Mouse (Mus musculus): ENCODE results near the gene R3hdml. TPM values are rescaled to one million over a fixed set of nuclear protein-coding genes. Genes with fewer than 3 reads are reported as not detected.
A peak's percentile ranks its signal among the peaks of the same experiment; 100 is the strongest.

Gene R3hdml
- total RNA-seq, 4 experiments from 2014 or later, result not detected

GRCm38 (mm10) chr2:163472466-163472851 is 19.7 kb upstream of the R3hdml start, which contains the start of gene Fitm2:
Gene Fitm2, minus strand, starts transcription at chr2:163472629.
- peak; percentile 93 for DNase-seq (ENCODE audit: low spot score)

DNA sequence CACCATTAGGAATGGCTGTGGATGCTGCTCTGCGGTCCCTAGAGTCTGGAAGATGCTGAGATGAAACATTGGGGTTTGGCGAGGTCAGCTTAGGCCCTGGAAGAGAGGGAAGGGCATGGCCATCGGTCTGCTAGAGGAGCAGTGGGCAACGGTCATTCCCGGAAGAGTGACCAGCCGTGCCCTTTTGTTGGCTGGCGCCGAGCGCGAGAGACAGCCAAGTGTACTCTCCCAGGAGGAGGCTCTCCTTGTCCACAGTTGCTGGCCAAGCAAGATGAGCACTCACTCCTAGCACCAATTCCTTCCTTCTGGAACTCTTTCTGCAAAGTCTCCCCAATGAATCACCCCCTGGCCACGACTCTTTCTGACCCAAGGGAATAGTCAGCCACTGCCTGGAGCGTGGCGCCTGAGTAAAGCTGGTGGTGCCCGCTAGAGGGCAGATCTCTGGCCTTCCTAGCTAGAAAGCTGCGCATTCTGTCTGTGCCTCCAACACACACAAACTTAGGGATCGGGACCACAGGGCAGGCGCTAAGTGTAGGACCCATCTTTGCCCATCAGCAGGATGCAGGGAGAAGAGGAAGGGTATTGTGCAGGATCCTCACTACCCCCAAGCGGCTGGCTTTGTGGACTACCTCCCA is 11.8 kb upstream of the R3hdml start:
- DNase-seq (ENCODE audit: low spot score), result no peak

- no peak for DNase-seq (ENCODE audit: low spot score)
Observed at GRCm38 (mm10) chr2:163481539-163482029, 10.5 kb upstream of the R3hdml start.

DNA sequence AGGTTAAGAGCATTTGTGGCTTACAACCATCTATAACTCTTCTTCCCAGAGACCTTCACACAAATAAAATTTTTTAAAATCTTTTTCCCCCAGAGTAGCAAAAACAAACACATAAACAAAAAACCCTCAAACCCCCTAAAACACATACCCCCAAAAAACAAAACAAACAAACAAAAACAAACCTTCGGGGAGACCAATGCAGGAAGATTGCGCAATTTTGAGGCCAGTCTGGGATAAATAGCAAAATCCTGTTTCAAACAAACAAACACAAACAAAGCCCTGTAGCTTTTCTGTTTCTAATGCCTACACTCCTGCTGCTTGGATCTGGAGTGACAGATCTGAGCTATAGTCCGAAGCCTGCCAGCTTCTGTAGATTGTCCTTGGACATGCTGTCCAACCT is 4.8 kb upstream of the R3hdml start:
- DNase-seq (ENCODE audit: low spot score), result no peak

- no peak for DNase-seq (ENCODE audit: low spot score)
Observed at GRCm38 (mm10) chr2:163489725-163490291, 2.3 kb upstream of the R3hdml start.

GRCm38 (mm10) chr2:163490656-163491055 is 1.5 kb upstream of the R3hdml start:
- DNase-seq (ENCODE audit: low spot score), result no peak

DNA sequence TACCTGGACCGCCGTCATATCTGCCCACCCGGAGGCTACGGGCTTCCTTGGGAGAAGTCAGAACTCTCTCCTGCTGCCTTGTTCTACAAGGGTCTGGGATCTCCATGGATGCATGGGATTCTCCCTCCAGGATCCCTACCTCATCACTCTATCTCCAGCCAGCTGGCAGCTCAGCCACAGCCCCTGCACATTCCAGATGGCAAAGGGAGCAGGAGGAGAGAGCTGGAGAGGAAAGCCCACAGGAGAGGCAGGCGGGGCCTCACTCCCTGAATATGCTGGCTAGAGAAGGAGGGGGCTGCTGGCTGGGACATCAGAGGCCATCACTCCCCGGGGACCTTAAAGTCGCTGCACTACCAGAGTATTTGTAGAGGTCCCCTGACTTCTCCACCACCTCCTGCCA is 767 bp upstream of the R3hdml start:
- DNase-seq (ENCODE audit: low spot score), result no peak

DNA sequence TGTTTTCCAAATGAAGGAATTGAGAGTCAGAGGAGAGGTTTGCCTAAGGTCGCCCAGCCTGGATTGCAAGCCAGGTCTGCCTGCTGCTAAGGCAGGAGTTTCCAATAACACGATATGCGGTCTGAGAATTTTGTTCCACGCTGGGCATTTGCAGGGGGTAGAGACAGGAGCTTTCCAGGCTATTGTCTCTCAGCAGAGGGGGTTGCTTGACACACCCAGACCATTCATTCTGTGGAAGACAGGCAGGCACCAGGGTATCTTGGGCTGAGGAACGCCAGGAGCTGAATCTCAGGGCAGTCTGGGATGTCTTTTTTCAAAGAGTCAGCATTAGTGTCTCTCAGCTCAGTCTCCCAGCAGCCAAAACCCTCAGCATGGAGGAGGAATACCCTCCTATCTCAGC is 913 bp downstream of the R3hdml start:
- DNase-seq (ENCODE audit: low spot score), result no peak

- no peak for DNase-seq (ENCODE audit: low spot score)
Observed at GRCm38 (mm10) chr2:163493976-163494375, 1.9 kb downstream of the R3hdml start.

GRCm38 (mm10) chr2:163494456-163494855 is 2.3 kb downstream of the R3hdml start:
- no peak for DNase-seq (ENCODE audit: low spot score)

GRCm38 (mm10) chr2:163502219-163502618 is 10.1 kb downstream of the R3hdml start:
- DNase-seq (ENCODE audit: low spot score), result peak; percentile 16

DNA sequence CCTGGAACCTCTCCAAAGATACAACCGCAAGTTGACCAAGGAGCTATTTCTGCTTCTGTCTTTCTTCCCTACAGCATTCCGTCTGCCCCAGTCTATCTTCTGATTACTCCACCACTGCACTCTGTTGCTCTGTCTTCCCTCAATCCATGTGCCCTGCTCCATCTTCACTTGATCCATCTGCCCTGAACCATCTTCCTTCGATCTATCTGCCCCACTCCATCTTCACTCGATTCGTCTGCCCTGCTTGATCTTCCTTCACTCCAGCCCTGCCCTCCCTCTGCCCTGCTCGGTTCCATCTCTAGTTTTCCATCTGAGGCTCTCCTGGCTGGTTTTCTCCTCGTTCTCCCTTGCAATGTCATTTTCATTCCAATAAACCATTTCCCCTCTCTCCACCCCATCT is 11.1 kb downstream of the R3hdml start:
- DNase-seq (ENCODE audit: low spot score), result no peak

DNA sequence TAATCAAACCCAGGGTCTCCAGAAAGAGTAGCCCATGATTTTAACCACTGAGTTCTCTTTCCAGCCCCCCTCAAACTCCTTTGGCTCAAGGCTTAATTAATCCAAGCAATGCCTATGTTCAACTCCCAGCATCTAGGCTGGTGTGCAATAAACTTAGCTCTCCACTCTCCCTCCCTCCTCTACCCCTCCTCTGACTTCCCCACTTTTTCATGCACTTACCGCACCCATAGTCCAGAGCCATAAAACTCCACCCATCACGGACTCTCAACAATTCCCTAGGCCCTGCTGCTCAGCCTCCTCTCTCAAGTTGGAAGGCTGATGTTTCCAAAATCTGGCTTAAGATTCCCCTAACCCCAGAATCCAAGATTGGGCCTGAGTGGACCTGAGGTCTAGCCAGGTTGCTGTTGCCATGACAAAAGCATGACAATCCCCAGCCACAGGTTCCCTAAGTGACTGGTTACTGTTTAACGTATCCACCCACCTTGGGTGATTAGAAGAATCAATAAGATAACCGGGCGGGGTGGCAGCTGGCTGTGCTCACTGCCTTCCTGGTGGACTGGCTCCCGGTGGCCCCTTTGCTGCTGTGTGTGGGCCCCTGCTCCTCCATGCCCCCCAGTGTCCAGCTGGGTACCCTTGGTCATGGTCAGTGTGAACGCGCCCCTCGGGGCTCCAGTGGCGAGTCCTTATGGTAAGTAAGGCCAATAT is 14.3 kb downstream of the R3hdml start, which contains the start of gene Hnf4a:
Gene Hnf4a, plus strand, starts transcription at position 509 of the 705 bp plus-strand sequence.
- no peak for DNase-seq (ENCODE audit: low spot score)

- DNase-seq (ENCODE audit: low spot score), result no peak
Observed at GRCm38 (mm10) chr2:163525761-163526243, 33.7 kb downstream of the R3hdml start.

DNA sequence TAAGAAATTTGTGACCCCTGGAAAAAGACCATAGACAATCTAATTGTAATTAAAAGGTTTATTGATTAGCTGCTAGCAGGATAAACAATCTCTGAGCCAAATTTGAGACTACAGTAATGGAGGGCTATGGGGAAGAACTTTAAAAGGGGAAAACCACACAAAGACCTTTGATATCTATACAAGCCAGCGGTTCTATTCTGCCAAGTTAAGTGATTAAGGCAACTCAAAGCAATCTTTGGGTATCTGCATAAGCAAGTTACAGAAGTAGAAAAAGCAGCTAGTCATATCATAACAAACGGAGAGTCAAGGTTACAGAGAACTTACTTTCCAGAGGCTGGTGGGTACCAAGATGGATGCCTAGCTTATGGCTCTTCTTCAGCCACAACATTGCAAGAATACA is 35.4 kb downstream of the R3hdml start:
- no peak for DNase-seq (ENCODE audit: low spot score)

GRCm38 (mm10) chr2:163530418-163530817 is 38.3 kb downstream of the R3hdml start:
- DNase-seq (ENCODE audit: low spot score), result no peak

DNA sequence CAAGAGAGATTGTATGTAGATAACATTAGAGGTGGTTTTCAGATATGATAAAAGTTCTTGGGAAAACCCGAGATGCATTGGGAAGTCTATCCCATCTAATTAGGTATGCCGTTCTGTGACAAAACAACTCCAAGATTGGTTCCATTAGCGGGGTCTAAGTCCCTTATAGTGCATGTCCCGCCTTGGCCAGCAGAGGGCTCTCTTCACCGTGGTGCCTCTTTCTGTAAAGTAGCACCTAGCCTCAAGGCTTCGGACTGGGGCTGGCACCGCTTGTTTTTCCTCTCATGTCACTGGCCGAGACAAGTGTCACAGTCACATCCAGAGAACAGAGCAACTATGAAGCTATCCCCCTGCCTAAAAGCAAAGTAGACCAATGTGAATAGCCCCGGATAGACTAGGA is 39.8 kb downstream of the R3hdml start:
- peak; percentile 82 for DNase-seq (ENCODE audit: low spot score)

GRCm38 (mm10) chr2:163533226-163533625 is 41.1 kb downstream of the R3hdml start:
- no peak for DNase-seq (ENCODE audit: low spot score)

DNA sequence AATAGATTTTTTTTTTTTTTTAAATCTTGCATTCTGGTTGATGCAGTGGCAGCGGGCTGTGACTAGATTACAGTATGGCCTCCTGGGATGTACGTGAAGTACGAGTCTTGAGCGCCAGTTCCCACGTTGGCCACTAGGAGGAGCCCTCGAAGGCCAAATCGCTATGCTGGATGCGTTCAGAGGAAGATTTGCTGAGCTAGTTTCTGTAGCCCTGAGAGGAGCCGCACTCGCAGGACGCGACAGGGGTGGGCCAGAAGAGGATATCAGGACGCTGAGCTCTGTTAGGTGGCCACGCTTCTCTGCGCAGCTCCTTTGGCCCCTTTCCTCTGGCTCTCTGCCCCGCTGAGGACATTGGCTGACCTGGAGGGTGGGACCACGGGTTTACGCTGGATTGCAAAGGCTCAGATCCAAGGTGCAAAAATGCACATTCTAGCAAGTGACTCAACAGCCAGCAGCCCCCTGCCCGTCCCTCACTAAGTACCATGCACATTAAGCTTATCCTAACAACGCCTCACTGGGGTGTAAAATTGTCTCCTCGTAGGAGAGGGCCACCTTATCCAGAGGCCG is 42.9 kb downstream of the R3hdml start:
- peak; percentile 90 for DNase-seq (ENCODE audit: low spot score)

DNA sequence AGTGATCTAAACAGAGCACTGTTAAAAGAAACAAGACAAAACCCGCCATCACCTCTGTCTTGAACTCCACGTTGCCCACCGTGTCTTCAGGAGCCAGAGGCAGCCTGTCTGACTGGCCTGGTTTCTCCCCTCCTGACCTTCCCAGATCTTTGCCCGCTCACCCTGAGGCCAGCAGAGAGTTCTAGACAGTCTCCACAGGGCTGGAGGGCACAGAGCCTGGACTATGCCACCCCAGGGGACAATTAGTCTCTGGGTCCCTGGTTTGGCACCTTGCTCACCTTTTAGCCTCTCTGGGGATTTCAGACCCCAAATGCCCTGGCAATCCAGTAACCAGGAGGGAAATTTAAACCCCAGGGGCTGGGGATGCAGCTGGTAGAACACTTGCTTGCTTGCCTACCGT is 45.3 kb downstream of the R3hdml start:
- no peak for DNase-seq (ENCODE audit: low spot score)

DNA sequence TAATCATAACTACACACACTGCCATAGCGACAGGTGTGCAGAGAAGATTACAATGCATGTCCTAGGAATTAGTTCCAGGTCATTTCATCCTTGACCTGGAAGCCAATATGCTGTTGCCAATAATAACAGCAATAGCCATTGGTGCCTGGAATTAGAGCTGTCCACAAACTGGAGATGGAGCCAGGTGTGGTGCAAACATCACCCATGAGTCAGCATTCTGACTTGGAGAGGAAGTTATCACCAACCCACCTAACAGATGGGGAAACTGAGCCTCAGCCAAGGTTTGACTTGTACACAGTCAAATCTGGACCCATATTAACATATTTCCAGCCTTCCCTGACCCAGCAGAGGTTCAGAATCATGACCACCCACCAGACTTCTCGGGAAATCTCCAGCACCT is 46.3 kb downstream of the R3hdml start:
- DNase-seq (ENCODE audit: low spot score), result no peak

DNA sequence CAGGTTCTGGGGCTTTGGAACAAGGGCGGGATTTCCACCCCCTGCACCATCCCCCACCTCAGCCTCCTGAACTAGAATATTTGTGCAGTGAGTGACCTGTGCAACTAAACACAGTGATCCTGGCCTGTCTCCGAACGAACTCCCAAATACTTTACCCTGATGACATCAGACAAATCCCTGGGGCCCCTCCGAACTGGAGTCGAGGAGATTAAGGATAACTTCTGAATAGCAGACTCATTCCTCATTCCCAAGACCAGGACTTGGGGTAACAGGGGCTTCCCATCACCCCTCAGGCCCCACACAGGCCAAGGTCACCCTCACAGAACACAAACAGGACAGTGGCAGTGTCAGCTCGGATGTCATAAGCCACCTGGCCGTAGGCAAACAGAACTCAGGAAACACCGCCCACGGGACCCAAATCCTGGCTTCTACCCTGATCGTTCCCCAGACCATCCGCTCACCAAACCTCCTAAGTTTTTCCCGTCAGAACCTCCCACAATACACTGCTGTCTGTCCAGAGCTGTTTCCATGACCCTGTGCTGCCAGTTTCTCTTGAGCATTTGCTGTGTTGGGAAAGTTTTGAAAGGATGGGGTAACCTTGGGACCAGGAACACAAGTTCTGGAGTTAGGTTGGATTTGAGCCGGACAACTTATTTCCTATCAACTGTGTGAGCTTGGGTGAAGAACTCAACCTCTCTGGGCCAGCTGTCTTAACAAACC is 47.4 kb downstream of the R3hdml start:
- DNase-seq (ENCODE audit: low spot score), result peak; percentile 16

All from heart, adult 8-10 months (tissue).